Mouse (Mus musculus): ENCODE results near the gene Psmb3. TPM values are rescaled to one million over a fixed set of nuclear protein-coding genes. Genes with fewer than 3 reads are reported as not detected.
"Not testable (repeated sequence)": the region's sequence is repeated elsewhere in the genome, so short reads cannot be mapped to it uniquely, and the experiment has no call there.

Gene Psmb3
- polyA plus RNA-seq, 1 experiment from 2014 or later = 246 TPM

- no peak for DNase-seq (ENCODE audit: low read depth, low spot score)
- in situ Hi-C loops (cut with MboI; ENCODE audit: low pct_unique_long_range_greater_than_20kb) = no loop called here
- ChIA-PET CTCF (interaction anchor here (1.5 kb wide), 1 partner anchor 9 kb away, joined by 5 read pairs; no protein-coding TSS in a partner anchor), POLR2A (no interaction called here)
- H3K27me3 ChIP-seq = no peaks in the 10 kb centered on the region
- no peak for TF ChIP-seq CTCF (IDR thresholded peaks at IDR 0.05)
- no peak for ATAC-seq
Observed at GRCm38 (mm10) chr11:97716021-97716420, 12.8 kb downstream of the Psmb3 start.

GRCm38 (mm10) chr11:97717369-97718280, 14.4 kb downstream of the Psmb3 start:
- TF ChIP-seq CTCF (IDR thresholded peaks at IDR 0.05) = no peak
- ChIA-PET POLR2A (no interaction called here), CTCF (interaction anchor here (0.8 to 1.5 kb wide), 2 partner anchors 10 to 13 kb away, joined by 3 to 5 read pairs; no protein-coding TSS in a partner anchor)
- ATAC-seq = no peak
- H3K27me3 ChIP-seq = no peaks in the 10 kb centered on the region
- DNase-seq (ENCODE audit: low read depth, low spot score) = no peak
- in situ Hi-C loops (cut with MboI; ENCODE audit: low pct_unique_long_range_greater_than_20kb) = no loop called here

- TF ChIP-seq CTCF (IDR thresholded peaks at IDR 0.05) = no peak
- in situ Hi-C loops (cut with MboI; ENCODE audit: low pct_unique_long_range_greater_than_20kb) = no loop called here
- POLR2A ChIA-PET = no interaction called here
- CTCF ChIA-PET = no interaction called here
- DNase-seq (ENCODE audit: low read depth, low spot score) = no peak
- H3K27me3 ChIP-seq = no peaks in the 10 kb centered on the region
- ATAC-seq = no peak
Observed at GRCm38 (mm10) chr11:97718281-97718860, 15.2 kb downstream of the Psmb3 start.

GRCm38 (mm10) chr11:97719041-97719440, 15.8 kb downstream of the Psmb3 start:
- POLR2A ChIA-PET = no interaction called here
- CTCF ChIA-PET = no interaction called here
- ATAC-seq = no peak
- in situ Hi-C loops (cut with MboI; ENCODE audit: low pct_unique_long_range_greater_than_20kb) = no loop called here
- TF ChIP-seq CTCF (IDR thresholded peaks at IDR 0.05) = no peak
- H3K27me3 ChIP-seq = no peaks in the 10 kb centered on the region
- DNase-seq (ENCODE audit: low read depth, low spot score) = no peak

GRCm38 (mm10) chr11:97721338-97721737, 18.1 kb downstream of the Psmb3 start:
- H3K27me3 ChIP-seq = no peaks in the 10 kb centered on the region
- CTCF ChIA-PET = no interaction called here
- in situ Hi-C loops (cut with MboI; ENCODE audit: low pct_unique_long_range_greater_than_20kb) = no loop called here
- ATAC-seq (no peak), DNase-seq (ENCODE audit: low read depth, low spot score) (no peak)
- TF ChIP-seq CTCF (IDR thresholded peaks at IDR 0.05) = no peak
- POLR2A ChIA-PET = interaction anchor here (0.6 to 0.8 kb wide), 2 partner anchors 12 to 23 kb away, joined by 4 to 5 read pairs; no protein-coding TSS in a partner anchor

GRCm38 (mm10) chr11:97723709-97724108, 20.5 kb downstream of the Psmb3 start:
- ChIA-PET POLR2A (no interaction called here), CTCF (no interaction called here)
- no peak for TF ChIP-seq CTCF (IDR thresholded peaks at IDR 0.05)
- in situ Hi-C loops (cut with MboI; ENCODE audit: low pct_unique_long_range_greater_than_20kb) = no loop called here
- no peak for ATAC-seq
- DNase-seq (ENCODE audit: low read depth, low spot score) = no peak
- H3K27me3 ChIP-seq = no peaks in the 10 kb centered on the region

GRCm38 (mm10) chr11:97728311-97728710, 25.1 kb downstream of the Psmb3 start:
- ChIA-PET POLR2A (interaction anchor here (1.8 kb wide), 1 partner anchor 25 kb away, joined by 4 read pairs; the partner anchor contains the start of gene Psmb3), CTCF (no interaction called here)
- no peak for TF ChIP-seq CTCF (IDR thresholded peaks at IDR 0.05)
- ATAC-seq = no peak
- no peaks in the 10 kb centered on the region for H3K27me3 ChIP-seq
- DNase-seq (ENCODE audit: low read depth, low spot score) = no peak
- in situ Hi-C loops (cut with MboI; ENCODE audit: low pct_unique_long_range_greater_than_20kb) = no loop called here

GRCm38 (mm10) chr11:97728730-97729129, 25.5 kb downstream of the Psmb3 start:
- POLR2A ChIA-PET = interaction anchor here (1.8 kb wide), 1 partner anchor 26 kb away, joined by 4 read pairs; the partner anchor contains the start of gene Psmb3
- DNase-seq (ENCODE audit: low read depth, low spot score) (no peak), ATAC-seq (no peak)
- CTCF ChIA-PET = no interaction called here
- TF ChIP-seq CTCF (IDR thresholded peaks at IDR 0.05) = no peak
- in situ Hi-C loops (cut with MboI; ENCODE audit: low pct_unique_long_range_greater_than_20kb) = no loop called here
- H3K27me3 ChIP-seq = no peaks in the 10 kb centered on the region

- ATAC-seq (no peak), DNase-seq (ENCODE audit: low read depth, low spot score) (no peak)
- ChIA-PET CTCF (interaction anchor here (1.5 kb wide), 1 partner anchor 8 kb away, joined by 4 read pairs; no protein-coding TSS in a partner anchor), POLR2A (no interaction called here)
- TF ChIP-seq CTCF (IDR thresholded peaks at IDR 0.05) = no peak
- H3K27me3 ChIP-seq = no peaks in the 10 kb centered on the region
- in situ Hi-C loops (cut with MboI; ENCODE audit: low pct_unique_long_range_greater_than_20kb) = no loop called here
Observed at GRCm38 (mm10) chr11:97733689-97734088, 30.5 kb downstream of the Psmb3 start.

- in situ Hi-C loops (cut with MboI; ENCODE audit: low pct_unique_long_range_greater_than_20kb); H3K27me3 ChIP-seq; DNase-seq (ENCODE audit: low read depth, low spot score); ATAC-seq; POLR2A ChIA-PET: not testable (repeated sequence)
- CTCF ChIA-PET = interaction anchor here (1.3 kb wide), 1 partner anchor 11 kb away, joined by 3 read pairs; no protein-coding TSS in a partner anchor
Observed at GRCm38 (mm10) chr11:97734810-97735209, 31.6 kb downstream of the Psmb3 start.

GRCm38 (mm10) chr11:97736645-97737044, 33.4 kb downstream of the Psmb3 start:
- no peak for DNase-seq (ENCODE audit: low read depth, low spot score)
- no peaks in the 10 kb centered on the region for H3K27me3 ChIP-seq
- TF ChIP-seq CTCF (IDR thresholded peaks at IDR 0.05) = no peak
- in situ Hi-C loops (cut with MboI; ENCODE audit: low pct_unique_long_range_greater_than_20kb) = no loop called here
- ChIA-PET POLR2A (interaction anchor here (0.6 to 1.1 kb wide), 2 partner anchors 7 to 27 kb away, joined by 3 read pairs; no protein-coding TSS in a partner anchor), CTCF (interaction anchor here (0.5 to 1.1 kb wide), 3 partner anchors 11 to 139 kb away, joined by 3 to 4 read pairs (median 3); no protein-coding TSS in a partner anchor)
- ATAC-seq = no peak

Measured in Patski (cell line).